Comparison of ENCODE assay signal across 8 mouse cellular contexts in the genomic region with DNA sequence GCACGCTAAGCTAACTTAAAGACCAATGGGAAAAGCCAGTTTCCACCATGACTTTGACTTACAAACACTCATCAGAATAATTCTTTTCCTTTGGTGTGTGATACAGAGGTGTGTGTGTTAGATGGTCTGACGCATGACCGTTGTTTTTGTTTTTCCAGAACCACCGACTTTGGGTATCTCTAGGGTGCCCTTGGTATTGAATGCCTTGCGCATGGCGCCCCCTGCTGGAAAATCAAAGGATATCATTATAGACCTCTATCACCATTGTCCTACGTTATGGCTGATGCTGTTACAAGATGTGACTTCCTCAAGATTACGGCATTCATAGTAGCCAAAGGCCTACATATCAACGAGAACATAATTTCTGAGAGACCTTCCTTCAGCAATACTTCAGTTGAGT. TPM values are rescaled to one million over a fixed set of nuclear protein-coding genes. Genes with fewer than 3 reads are reported as not detected.
DNase-seq lines count a peak whose midpoint lies in the region; ATAC-seq and TF ChIP-seq lines count a peak whose summit lies in the region.

No protein-coding gene starts in this region.

- peak; percentile 46 for DNase-seq in forebrain, embryonic 14.5 days (ENCODE audit: low spot score)
- peak; percentile 73 to 77 for DNase-seq in CD8-positive naive resting alpha-beta T cell, adult 2 months (ENCODE audit: low read depth in 2 of 2, low spot score in 2 of 2)
- peak; percentile 79 for DNase-seq in brain, adult 2 months (ENCODE audit: low read depth, low spot score)
- peak; percentile 20 to 28 (median 27) for DNase-seq in liver, embryonic 14.5 days (ENCODE audit: low read depth in 3 of 3, low spot score in 3 of 3)
- DNase-seq in skeletal muscle tissue, adult 2 months (ENCODE audit: low read depth, low spot score): peak; percentile 55

- ATAC-seq in forebrain, embryonic 14.5 days: peak; percentile 54; the same call in 1 of the 2 replicates
- ATAC-seq in forebrain, embryonic 16.5 days: no peak
- peak; percentile 53; the same call in 1 of the 2 replicates for ATAC-seq in forebrain, embryonic 15.5 days (replicated peaks)
- peak; percentile 37; the same call in 1 of the 2 replicates for ATAC-seq in kidney, embryonic 16.5 days (ENCODE audit: low FRiP score, low TSS enrichment)
- 0 out of 2 replicates have a peak, but pooled peaks have one; percentile 51 for ATAC-seq in liver, embryonic 14.5 days (ENCODE audit: insufficient read depth)

- H3K9me3 ChIP-seq in forebrain, embryonic 14.5 days (replicated peaks; ENCODE audit: control insufficient read depth, low read length): no peaks in the 10 kb centered on the region
- H3K9me3 ChIP-seq in forebrain, embryonic 16.5 days (ENCODE audit: control insufficient read depth, low read length): no peaks in the 10 kb centered on the region
- H3K9me3 ChIP-seq in forebrain, embryonic 15.5 days: no peaks in the 10 kb centered on the region
- H3K9me3 ChIP-seq in kidney, embryonic 16.5 days (ENCODE audit: low read length): no peaks in the 10 kb centered on the region
- no peaks in the 10 kb centered on the region for H3K9me3 ChIP-seq in liver, embryonic 14.5 days (ENCODE audit: control insufficient read depth, low read length)

- H3K4me3 ChIP-seq in forebrain, embryonic 14.5 days (ENCODE audit: low read depth, low read length): no peak overlapping the region
- H3K4me3 ChIP-seq in forebrain, embryonic 16.5 days (replicated peaks; ENCODE audit: low read length): no peak overlapping the region
- H3K4me3 ChIP-seq in forebrain, embryonic 15.5 days: no peak overlapping the region
- H3K4me3 ChIP-seq in kidney, embryonic 16.5 days (ENCODE audit: low read length): no peak overlapping the region
- no peak overlapping the region for H3K4me3 ChIP-seq in liver, embryonic 14.5 days (ENCODE audit: insufficient read depth in 1 of 2, low read depth in 2 of 2, low read length in 2 of 2)

- H3K4me2 ChIP-seq in forebrain, embryonic 14.5 days (ENCODE audit: low read length): no peak overlapping the region
- no peak overlapping the region for H3K4me2 ChIP-seq in forebrain, embryonic 16.5 days (ENCODE audit: low read length)
- no peak overlapping the region for H3K4me2 ChIP-seq in forebrain, embryonic 15.5 days (replicated peaks)
- no peak overlapping the region for H3K4me2 ChIP-seq in kidney, embryonic 16.5 days (replicated peaks; ENCODE audit: low read depth, low read length)
- H3K4me2 ChIP-seq in liver, embryonic 14.5 days (ENCODE audit: low read depth): no peak overlapping the region

- no peak for TF ChIP-seq EP300 in liver, embryonic 14.5 days (IDR thresholded peaks at IDR 0.05; ENCODE audit: low read depth)

- peak; percentile 79 for TF ChIP-seq CTCF in liver, embryonic 14.5 days (IDR thresholded peaks at IDR 0.05; ENCODE audit: low read depth)

- no peaks in the 10 kb centered on the region for H3K36me3 ChIP-seq in forebrain, embryonic 14.5 days (ENCODE audit: control insufficient read depth, insufficient read depth, low read length)
- H3K36me3 ChIP-seq in forebrain, embryonic 16.5 days (ENCODE audit: control insufficient read depth, insufficient read depth): no peaks in the 10 kb centered on the region
- H3K36me3 ChIP-seq in forebrain, embryonic 15.5 days: no peaks in the 10 kb centered on the region
- H3K36me3 ChIP-seq in kidney, embryonic 16.5 days (ENCODE audit: insufficient read depth, low read length): no peaks in the 10 kb centered on the region
- no peaks in the 10 kb centered on the region for H3K36me3 ChIP-seq in liver, embryonic 14.5 days (replicated peaks; ENCODE audit: control insufficient read depth, insufficient read depth, low read depth)

- H3K27ac ChIP-seq in forebrain, embryonic 14.5 days (ENCODE audit: low read depth, low read length): no peak overlapping the region
- H3K27ac ChIP-seq in forebrain, embryonic 16.5 days (ENCODE audit: low read length): no peak overlapping the region
- no peak overlapping the region for H3K27ac ChIP-seq in forebrain, embryonic 15.5 days (replicated peaks)
- H3K27ac ChIP-seq in kidney, embryonic 16.5 days (ENCODE audit: low read length): no peak overlapping the region
- no peak overlapping the region for H3K27ac ChIP-seq in liver, embryonic 14.5 days

- no peaks in the 10 kb centered on the region for H3K4me1 ChIP-seq in forebrain, embryonic 14.5 days (ENCODE audit: control insufficient read depth, insufficient read depth, low read length)
- H3K4me1 ChIP-seq in forebrain, embryonic 16.5 days (replicated peaks; ENCODE audit: control insufficient read depth, insufficient read depth, low read length): no peaks in the 10 kb centered on the region
- no peaks in the 10 kb centered on the region for H3K4me1 ChIP-seq in forebrain, embryonic 15.5 days
- H3K4me1 ChIP-seq in kidney, embryonic 16.5 days (ENCODE audit: insufficient read depth, low read length): 0 out of 2 replicates have a peak, but pooled peaks cover 4% of the 10 kb centered on the region
- H3K4me1 ChIP-seq in liver, embryonic 14.5 days (replicated peaks; ENCODE audit: control insufficient read depth in 2 of 2, insufficient read depth in 2 of 2, low read length in 1 of 2): no peaks in the 10 kb centered on the region

- H3K27me3 ChIP-seq in forebrain, embryonic 14.5 days (replicated peaks; ENCODE audit: control insufficient read depth, insufficient read depth, low read length): no peaks in the 10 kb centered on the region
- H3K27me3 ChIP-seq in forebrain, embryonic 16.5 days (replicated peaks; ENCODE audit: control insufficient read depth, insufficient read depth, low read length): no peaks in the 10 kb centered on the region
- H3K27me3 ChIP-seq in forebrain, embryonic 15.5 days: no peaks in the 10 kb centered on the region
- H3K27me3 ChIP-seq in kidney, embryonic 16.5 days (ENCODE audit: insufficient read depth, low read length): no peaks in the 10 kb centered on the region
- H3K27me3 ChIP-seq in liver, embryonic 14.5 days (ENCODE audit: control insufficient read depth, insufficient read depth, low read length): no peaks in the 10 kb centered on the region

- H3K9ac ChIP-seq in forebrain, embryonic 14.5 days (ENCODE audit: low read length): no peak overlapping the region
- no peak overlapping the region for H3K9ac ChIP-seq in forebrain, embryonic 16.5 days (replicated peaks; ENCODE audit: low read depth, low read length)
- H3K9ac ChIP-seq in forebrain, embryonic 15.5 days (replicated peaks): no peak overlapping the region
- no peak overlapping the region for H3K9ac ChIP-seq in kidney, embryonic 16.5 days (replicated peaks; ENCODE audit: low read length)
- no peak overlapping the region for H3K9ac ChIP-seq in liver, embryonic 14.5 days (replicated peaks)

- 76% methylated on average over 9 of the region's 9 CpGs for WGBS in forebrain, embryonic 14.5 days
- 72% methylated on average over 9 of the region's 9 CpGs for WGBS in forebrain, embryonic 16.5 days
- 72% methylated on average over 9 of the region's 9 CpGs for WGBS in forebrain, embryonic 15.5 days
- 70% methylated on average over 9 of the region's 9 CpGs for WGBS in kidney, embryonic 16.5 days
- WGBS in liver, embryonic 14.5 days (ENCODE audit: insufficient replicate concordance): 40% methylated on average over 9 of the region's 9 CpGs

RNA-seq across cellular contexts. Expression of gene Bach1, which starts 56.1 kb away (rescaled TPM):
- polyA plus RNA-seq in forebrain, embryonic 14.5 days (2014; fragmentation: Nextera tagmentation; extraction: Ambion mirVana): 17.2 and 25.0 TPM in 2 replicates
- 21.4 TPM in 2 replicates for polyA plus RNA-seq in forebrain, embryonic 16.5 days (2015; fragmentation: Nextera tagmentation; extraction: Ambion mirVana)
- polyA plus RNA-seq in forebrain, embryonic 15.5 days (2015; fragmentation: Nextera tagmentation; extraction: Ambion mirVana): 22.0 and 23.8 TPM in 2 replicates
- polyA plus RNA-seq in kidney, embryonic 16.5 days (2015; fragmentation: Nextera tagmentation; extraction: Ambion mirVana): 12.0 and 12.5 TPM in 2 replicates
- 4.0 and 5.4 TPM in 2 replicates for polyA plus RNA-seq in liver, embryonic 14.5 days (2012; rRNA removed)
- polyA plus RNA-seq in liver, embryonic 14.5 days (2014; fragmentation: Nextera tagmentation; extraction: Ambion mirVana): 4.2 and 5.8 TPM in 2 replicates

Comparison
In these comparisons a context has a peak if more than half of its experiments do, and no peak if none do; other contexts are left out.
1. DNase-seq: peak in every context shown above with its lines; median percentile 79 in brain, adult 2 months; 75 in CD8-positive naive resting alpha-beta T cell, adult 2 months; 55 in skeletal muscle tissue, adult 2 months; 46 in forebrain, embryonic 14.5 days; 27 in liver, embryonic 14.5 days.